Mouse (Mus musculus): ENCODE measurements at regions not wholly inside any gene's neighbourhood (a gene's known extent, or its start where the extent isn't known, plus 50 kb on each side); places are given as distances from the start of the nearest gene placed in this dataset.

DNA sequence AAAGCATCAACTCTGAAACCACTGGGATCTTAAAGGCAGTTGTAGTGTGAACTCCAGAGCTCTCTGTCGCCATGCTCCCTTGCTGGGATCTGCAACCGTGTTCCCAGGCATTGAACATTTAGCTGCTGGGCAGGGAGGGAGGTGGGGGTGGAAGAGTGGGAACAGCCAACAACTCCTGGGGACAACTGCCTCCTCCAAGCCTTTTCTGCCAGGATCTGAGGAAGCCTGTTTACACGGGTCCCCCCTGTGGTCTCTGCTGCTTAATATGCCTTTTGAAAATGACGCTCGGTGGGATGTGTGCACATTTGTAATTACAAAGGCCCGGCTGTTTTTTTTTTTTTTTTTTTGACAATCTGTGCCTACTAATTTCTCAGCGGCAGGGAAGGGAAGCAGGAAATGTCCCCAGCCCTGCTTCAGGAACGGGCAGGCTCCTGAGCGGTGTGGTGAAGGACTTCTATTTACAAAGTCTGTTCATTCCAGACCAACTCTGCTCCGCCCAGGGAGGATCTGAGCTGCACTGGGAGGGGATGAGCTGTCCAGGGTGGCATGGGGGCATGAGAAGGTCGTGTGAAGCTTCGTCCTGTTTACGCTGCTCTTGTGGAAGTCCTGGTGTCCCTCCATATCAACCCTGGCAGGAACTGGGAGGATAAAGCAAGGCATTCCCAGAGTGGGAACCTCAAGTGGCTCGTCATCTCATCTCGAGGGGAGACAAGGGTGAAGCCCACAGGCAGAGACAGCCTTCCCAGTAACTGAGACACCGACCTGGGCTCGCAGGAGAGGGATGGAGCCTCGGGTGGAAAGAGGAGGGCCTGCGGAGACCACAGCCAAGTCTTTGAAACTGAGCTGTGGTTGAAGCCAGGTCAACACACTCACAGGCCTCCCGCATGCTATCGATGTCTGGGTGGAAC, 465.0 kb upstream of the Zmiz1 start:
- DNase-seq (ENCODE audit: low read depth, low spot score) = no peak
- in situ Hi-C loops (cut with MboI; ENCODE audit: low sequenced_read_pairs in 2 of 2, unreplicated experiment in 2 of 2) = loop anchor here (25.0 kb wide), 1 partner anchor 568 kb away; no protein-coding TSS in a partner anchor
- TF ChIP-seq CHD2 (IDR thresholded peaks at IDR 0.05; ENCODE audit: low read depth, low read length) = no peak
- TF ChIP-seq ZC3H11A (IDR thresholded peaks at IDR 0.05; ENCODE audit: borderline replicate concordance, low read depth, low read length) = no peak
- no peak for TF ChIP-seq HCFC1 (IDR thresholded peaks at IDR 0.05; ENCODE audit: borderline replicate concordance, insufficient read depth, low read length)
- no peak for TF ChIP-seq ZNF384 (IDR thresholded peaks at IDR 0.05; ENCODE audit: low read depth, low read length)
- no peak for TF ChIP-seq MAFK (IDR thresholded peaks at IDR 0.05; ENCODE audit: insufficient read depth, low read depth, low read length)
- H3K9me3 ChIP-seq (ENCODE audit: control insufficient read depth, insufficient read depth, low read depth, low read length) = no peaks in the 10 kb centered on the region
- no peaks in the 10 kb centered on the region for H3K36me3 ChIP-seq (ENCODE audit: control insufficient read depth, insufficient read depth, low read length, poor library complexity, severe bottlenecking)
- no peak overlapping the region for H3K27ac ChIP-seq (ENCODE audit: insufficient read depth, low read depth, low read length, poor library complexity, severe bottlenecking)
- peaks cover 0 to 5% of the 10 kb centered on the region in 2 experiments; a peak in 1 of 4 replicates for H3K4me1 ChIP-seq (ENCODE audit: control insufficient read depth in 2 of 2, insufficient read depth in 2 of 2, low read length in 2 of 2, poor library complexity in 1 of 2)
- H3K4me3 ChIP-seq (ENCODE audit: insufficient read depth in 1 of 2, low read depth in 1 of 2, low read length in 2 of 2, poor library complexity in 1 of 2, severe bottlenecking in 1 of 2) = no peak overlapping the region
- H3K9ac ChIP-seq (ENCODE audit: insufficient read depth, low read depth, low read length, poor library complexity, severe bottlenecking) = no peak overlapping the region

DNA sequence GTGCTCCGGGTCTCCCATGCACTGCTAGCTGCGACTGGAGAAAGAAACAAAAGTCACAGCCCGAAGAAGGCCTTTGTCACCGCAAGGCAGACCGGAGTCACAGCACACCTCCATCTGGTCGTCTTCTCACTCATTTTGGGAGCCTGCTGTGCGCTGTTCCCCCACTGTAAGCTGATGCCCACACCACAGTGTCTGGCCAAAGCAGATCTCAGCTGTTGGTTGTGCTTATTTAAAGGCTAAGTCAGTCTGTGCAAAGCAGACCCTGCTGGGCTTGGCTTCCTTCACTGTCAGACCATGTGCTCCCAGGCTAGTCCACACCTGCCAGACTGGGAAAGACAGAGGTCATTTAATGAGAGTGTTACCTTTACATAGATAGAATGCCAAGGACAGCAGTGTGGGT, 463.8 kb upstream of the Zmiz1 start:
- no peak overlapping the region for H3K4me3 ChIP-seq (ENCODE audit: insufficient read depth in 1 of 2, low read depth in 1 of 2, low read length in 2 of 2, poor library complexity in 1 of 2, severe bottlenecking in 1 of 2)
- no peaks in the 10 kb centered on the region for H3K9me3 ChIP-seq (ENCODE audit: control insufficient read depth, insufficient read depth, low read depth, low read length)
- in situ Hi-C loops (cut with MboI; ENCODE audit: low sequenced_read_pairs in 2 of 2, unreplicated experiment in 2 of 2) = loop anchor here (25.0 kb wide), 1 partner anchor 567 kb away; no protein-coding TSS in a partner anchor
- TF ChIP-seq CHD2 (IDR thresholded peaks at IDR 0.05; ENCODE audit: low read depth, low read length) = no peak
- TF ChIP-seq ZC3H11A (IDR thresholded peaks at IDR 0.05; ENCODE audit: borderline replicate concordance, low read depth, low read length) = no peak
- no peak for TF ChIP-seq MAFK (IDR thresholded peaks at IDR 0.05; ENCODE audit: insufficient read depth, low read depth, low read length)
- no peak for TF ChIP-seq ZNF384 (IDR thresholded peaks at IDR 0.05; ENCODE audit: low read depth, low read length)
- no peak for TF ChIP-seq HCFC1 (IDR thresholded peaks at IDR 0.05; ENCODE audit: borderline replicate concordance, insufficient read depth, low read length)
- no peak for DNase-seq (ENCODE audit: low read depth, low spot score)
- no peak overlapping the region for H3K27ac ChIP-seq (ENCODE audit: insufficient read depth, low read depth, low read length, poor library complexity, severe bottlenecking)
- H3K4me1 ChIP-seq (ENCODE audit: control insufficient read depth in 2 of 2, insufficient read depth in 2 of 2, low read length in 2 of 2, poor library complexity in 1 of 2) = peaks cover 0 to 5% of the 10 kb centered on the region in 2 experiments; a peak in 1 of 4 replicates
- H3K9ac ChIP-seq (ENCODE audit: insufficient read depth, low read depth, low read length, poor library complexity, severe bottlenecking) = no peak overlapping the region
- no peaks in the 10 kb centered on the region for H3K36me3 ChIP-seq (ENCODE audit: control insufficient read depth, insufficient read depth, low read length, poor library complexity, severe bottlenecking)

DNA sequence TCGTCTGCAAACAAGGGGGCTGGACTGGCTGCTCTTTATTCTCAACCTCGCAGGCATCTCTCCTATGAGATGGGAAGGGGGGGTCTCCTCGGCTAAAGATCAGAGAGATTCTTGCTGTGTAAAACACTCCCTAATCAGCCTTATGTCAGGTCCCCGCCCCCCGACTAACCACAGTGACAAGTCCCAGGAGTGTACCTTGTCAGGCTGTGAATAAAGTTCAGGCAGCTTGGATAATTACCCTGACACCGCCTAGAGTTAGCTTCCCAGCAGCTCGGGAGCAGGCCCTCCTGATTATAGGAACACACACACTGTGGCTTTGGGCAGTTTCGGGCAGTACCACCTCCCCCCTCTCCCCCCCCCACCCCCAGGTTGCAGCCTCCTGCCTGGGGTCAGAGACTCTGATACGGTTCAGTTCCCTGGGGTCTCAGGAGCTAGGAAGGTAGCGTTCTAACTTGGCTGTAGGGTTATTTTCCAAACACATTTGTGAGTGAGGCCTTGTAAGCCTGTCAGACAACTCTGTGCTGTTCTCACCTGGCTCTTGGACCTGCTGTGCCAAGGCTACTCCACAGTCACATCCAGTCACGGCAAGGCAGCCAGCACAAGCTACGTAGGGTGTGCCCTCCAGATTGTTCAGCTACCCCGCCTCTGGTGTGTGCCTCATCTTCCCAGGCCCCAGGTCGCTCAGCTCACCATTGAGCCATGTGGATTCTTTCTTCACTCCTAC, 461.0 kb upstream of the Zmiz1 start:
- Histone ChIP-seq H3K27ac (ENCODE audit: insufficient read depth, low read depth, low read length, poor library complexity, severe bottlenecking) (no peak overlapping the region), H3K9me3 (ENCODE audit: control insufficient read depth, insufficient read depth, low read depth, low read length) (no peaks in the 10 kb centered on the region), H3K36me3 (ENCODE audit: control insufficient read depth, insufficient read depth, low read length, poor library complexity, severe bottlenecking) (no peaks in the 10 kb centered on the region), H3K4me3 (ENCODE audit: insufficient read depth in 1 of 2, low read depth in 1 of 2, low read length in 2 of 2, poor library complexity in 1 of 2, severe bottlenecking in 1 of 2) (no peak overlapping the region), H3K9ac (ENCODE audit: insufficient read depth, low read depth, low read length, poor library complexity, severe bottlenecking) (no peak overlapping the region), H3K4me1 (ENCODE audit: control insufficient read depth in 2 of 2, insufficient read depth in 2 of 2, low read length in 2 of 2, poor library complexity in 1 of 2) (peaks cover 0 to 5% of the 10 kb centered on the region in 2 experiments; a peak in 1 of 4 replicates)
- in situ Hi-C loops (cut with MboI; ENCODE audit: low sequenced_read_pairs in 2 of 2, unreplicated experiment in 2 of 2) = loop anchor here (25.0 kb wide), 1 partner anchor 564 kb away; no protein-coding TSS in a partner anchor
- DNase-seq (ENCODE audit: low read depth, low spot score) = no peak
- no peak for TF ChIP-seq CHD2 (IDR thresholded peaks at IDR 0.05; ENCODE audit: low read depth, low read length)
- TF ChIP-seq ZC3H11A (IDR thresholded peaks at IDR 0.05; ENCODE audit: borderline replicate concordance, low read depth, low read length) = no peak
- no peak for TF ChIP-seq ZNF384 (IDR thresholded peaks at IDR 0.05; ENCODE audit: low read depth, low read length)
- no peak for TF ChIP-seq HCFC1 (IDR thresholded peaks at IDR 0.05; ENCODE audit: borderline replicate concordance, insufficient read depth, low read length)
- TF ChIP-seq MAFK (IDR thresholded peaks at IDR 0.05; ENCODE audit: insufficient read depth, low read depth, low read length) = no peak

DNA sequence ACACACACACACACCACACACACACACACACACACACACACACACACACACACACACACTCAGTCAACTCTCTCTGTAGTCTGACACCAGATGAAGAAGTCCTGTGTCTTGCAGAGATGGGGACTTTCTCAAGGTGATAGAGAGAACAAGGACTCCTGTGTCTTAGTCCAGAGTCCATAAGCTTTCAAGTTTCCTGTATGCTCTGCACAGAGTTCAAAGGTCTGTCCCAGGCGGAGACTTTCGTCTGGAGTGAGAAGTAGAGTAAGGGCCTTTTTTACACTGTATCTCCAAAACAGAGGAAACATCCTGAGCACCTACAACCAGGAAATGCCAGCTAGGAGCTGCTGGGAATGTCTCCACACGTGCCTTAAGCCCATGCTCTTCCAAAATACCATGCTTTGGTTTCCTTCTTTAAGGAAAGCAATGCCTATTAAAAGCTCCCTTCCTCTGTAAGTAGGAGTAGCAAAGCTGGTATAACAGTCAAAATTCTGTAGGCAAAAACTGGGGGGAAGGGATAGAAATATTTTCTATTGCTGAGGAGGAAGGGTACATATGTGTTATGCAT, 459.9 kb upstream of the Zmiz1 start:
- H3K4me1 ChIP-seq (ENCODE audit: control insufficient read depth in 2 of 2, insufficient read depth in 2 of 2, low read length in 2 of 2, poor library complexity in 1 of 2) = peaks cover 0 to 4% of the 10 kb centered on the region in 2 experiments; a peak in 1 of 4 replicates
- H3K4me3 ChIP-seq (ENCODE audit: insufficient read depth in 1 of 2, low read depth in 1 of 2, low read length in 2 of 2, poor library complexity in 1 of 2, severe bottlenecking in 1 of 2) = no peak overlapping the region
- no peak for TF ChIP-seq MAFK (IDR thresholded peaks at IDR 0.05; ENCODE audit: insufficient read depth, low read depth, low read length)
- no peak for TF ChIP-seq ZNF384 (IDR thresholded peaks at IDR 0.05; ENCODE audit: low read depth, low read length)
- TF ChIP-seq ZC3H11A (IDR thresholded peaks at IDR 0.05; ENCODE audit: borderline replicate concordance, low read depth, low read length) = no peak
- TF ChIP-seq HCFC1 (IDR thresholded peaks at IDR 0.05; ENCODE audit: borderline replicate concordance, insufficient read depth, low read length) = no peak
- no peak for TF ChIP-seq CHD2 (IDR thresholded peaks at IDR 0.05; ENCODE audit: low read depth, low read length)
- H3K9me3 ChIP-seq (ENCODE audit: control insufficient read depth, insufficient read depth, low read depth, low read length) = no peaks in the 10 kb centered on the region
- no peaks in the 10 kb centered on the region for H3K36me3 ChIP-seq (ENCODE audit: control insufficient read depth, insufficient read depth, low read length, poor library complexity, severe bottlenecking)
- in situ Hi-C loops (cut with MboI; ENCODE audit: low sequenced_read_pairs in 2 of 2, unreplicated experiment in 2 of 2) = loop anchor here (25.0 kb wide), 1 partner anchor 563 kb away; no protein-coding TSS in a partner anchor
- no peak for DNase-seq (ENCODE audit: low read depth, low spot score)
- H3K9ac ChIP-seq (ENCODE audit: insufficient read depth, low read depth, low read length, poor library complexity, severe bottlenecking) = no peak overlapping the region
- H3K27ac ChIP-seq (ENCODE audit: insufficient read depth, low read depth, low read length, poor library complexity, severe bottlenecking) = no peak overlapping the region
